Mouse (Mus musculus): ENCODE data around the gene Terb1. TPM values are rescaled to one million over a fixed set of nuclear protein-coding genes. Genes with fewer than 3 reads are reported as not detected.

The Terb1 gene
- polyA plus RNA-seq, 1 experiment = not detected

- TF ChIP-seq CTCF (IDR thresholded peaks at IDR 0.05; ENCODE audit: insufficient read depth, low read depth, low read length) (no peak), POLR2A (IDR thresholded peaks at IDR 0.05; ENCODE audit: insufficient read depth, low read depth, low read length) (no peak)
- H3K4me1 ChIP-seq (ENCODE audit: control insufficient read depth, insufficient read depth, low read length) = peaks cover 24% of the 10 kb centered on the region
- WGBS = 66% methylated on average over 2 of the region's 2 CpGs
- no peak overlapping the region for H3K27ac ChIP-seq (ENCODE audit: insufficient read depth, low read depth, low read length)
- H3K4me3 ChIP-seq (ENCODE audit: insufficient read depth, low read depth, low read length) = no peak overlapping the region
These were observed 29.9 kb upstream of the Terb1 start for GRCm38 (mm10) chr8:104539566-104539965.

GRCm38 (mm10) chr8:104538896-104539295, 29.2 kb upstream of the Terb1 start:
- TF ChIP-seq CTCF (IDR thresholded peaks at IDR 0.05; ENCODE audit: insufficient read depth, low read depth, low read length) (no peak), POLR2A (IDR thresholded peaks at IDR 0.05; ENCODE audit: insufficient read depth, low read depth, low read length) (no peak)
- no peak overlapping the region for H3K27ac ChIP-seq (ENCODE audit: insufficient read depth, low read depth, low read length)
- 97% methylated on average over 4 of the region's 4 CpGs for WGBS
- peaks cover 23% of the 10 kb centered on the region for H3K4me1 ChIP-seq (ENCODE audit: control insufficient read depth, insufficient read depth, low read length)
- no peak overlapping the region for H3K4me3 ChIP-seq (ENCODE audit: insufficient read depth, low read depth, low read length)

GRCm38 (mm10) chr8:104536028-104536427, 26.3 kb upstream of the Terb1 start:
- no peak for TF ChIP-seq POLR2A (IDR thresholded peaks at IDR 0.05; ENCODE audit: insufficient read depth, low read depth, low read length)
- no peak for TF ChIP-seq CTCF (IDR thresholded peaks at IDR 0.05; ENCODE audit: insufficient read depth, low read depth, low read length)
- Histone ChIP-seq H3K27ac (ENCODE audit: insufficient read depth, low read depth, low read length) (no peak overlapping the region), H3K4me1 (ENCODE audit: control insufficient read depth, insufficient read depth, low read length) (peaks cover 9% of the 10 kb centered on the region), H3K4me3 (ENCODE audit: insufficient read depth, low read depth, low read length) (no peak overlapping the region)
- 85% methylated on average over 4 of the region's 4 CpGs for WGBS

- Histone ChIP-seq H3K4me1 (ENCODE audit: control insufficient read depth, insufficient read depth, low read length) (peaks cover 4% of the 10 kb centered on the region), H3K27ac (ENCODE audit: insufficient read depth, low read depth, low read length) (no peak overlapping the region), H3K4me3 (ENCODE audit: insufficient read depth, low read depth, low read length) (no peak overlapping the region)
- 44% methylated on average over 7 of the region's 7 CpGs for WGBS
- TF ChIP-seq POLR2A (IDR thresholded peaks at IDR 0.05; ENCODE audit: insufficient read depth, low read depth, low read length) = no peak
- no peak for TF ChIP-seq CTCF (IDR thresholded peaks at IDR 0.05; ENCODE audit: insufficient read depth, low read depth, low read length)
These were observed 25.7 kb upstream of the Terb1 start for GRCm38 (mm10) chr8:104535378-104535777.

GRCm38 (mm10) chr8:104534779-104535141, 25.1 kb upstream of the Terb1 start:
- 7% methylated on average over 9 of the region's 9 CpGs for WGBS
- no peak overlapping the region for H3K27ac ChIP-seq (ENCODE audit: insufficient read depth, low read depth, low read length)
- TF ChIP-seq CTCF (IDR thresholded peaks at IDR 0.05; ENCODE audit: insufficient read depth, low read depth, low read length) = no peak
- no peak for TF ChIP-seq POLR2A (IDR thresholded peaks at IDR 0.05; ENCODE audit: insufficient read depth, low read depth, low read length)
- 0 out of 2 replicates have a peak, but pooled peaks cover 2% of the 10 kb centered on the region for H3K4me1 ChIP-seq (ENCODE audit: control insufficient read depth, insufficient read depth, low read length)
- H3K4me3 ChIP-seq (ENCODE audit: insufficient read depth, low read depth, low read length) = peak overlapping the region; percentile 27; the same call in 1 of the 2 replicates

GRCm38 (mm10) chr8:104533971-104534778, 24.5 kb upstream of the Terb1 start, which contains the start of the genes Nae1 and Car7:
Gene Nae1 (minus strand): TSS chr8:104534637.
Gene Car7 (plus strand): TSS chr8:104534689.
- 0 out of 2 replicates have a peak within 1 kb of the TSS, but pooled peaks have one; percentile 35 for H3K27ac ChIP-seq (ENCODE audit: insufficient read depth, low read depth, low read length)
- under 1% methylated on average over 70 of the region's 70 CpGs for WGBS
- peak within 1 kb of the TSS; percentile 77 for H3K4me3 ChIP-seq (ENCODE audit: insufficient read depth, low read depth, low read length)
- peak; percentile 100 for TF ChIP-seq CTCF (IDR thresholded peaks at IDR 0.05; ENCODE audit: insufficient read depth, low read depth, low read length)
- TF ChIP-seq POLR2A (IDR thresholded peaks at IDR 0.05; ENCODE audit: insufficient read depth, low read depth, low read length) = peak; percentile 92
- H3K4me1 ChIP-seq (ENCODE audit: control insufficient read depth, insufficient read depth, low read length) = 0 out of 2 replicates have a peak, but pooled peaks cover 2% of the 10 kb centered on the region

- 14% methylated on average over 7 of the region's 7 CpGs for WGBS
- no peak for TF ChIP-seq CTCF (IDR thresholded peaks at IDR 0.05; ENCODE audit: insufficient read depth, low read depth, low read length)
- no peak for TF ChIP-seq POLR2A (IDR thresholded peaks at IDR 0.05; ENCODE audit: insufficient read depth, low read depth, low read length)
These were observed 23.8 kb upstream of the Terb1 start for GRCm38 (mm10) chr8:104533551-104533950.

GRCm38 (mm10) chr8:104529671-104530070, 20.0 kb upstream of the Terb1 start:
- Histone ChIP-seq H3K4me1 (ENCODE audit: control insufficient read depth, insufficient read depth, low read length) (0 out of 2 replicates have a peak, but pooled peaks cover 2% of the 10 kb centered on the region), H3K4me3 (ENCODE audit: insufficient read depth, low read depth, low read length) (no peak overlapping the region), H3K27ac (ENCODE audit: insufficient read depth, low read depth, low read length) (no peak overlapping the region)
- TF ChIP-seq CTCF (IDR thresholded peaks at IDR 0.05; ENCODE audit: insufficient read depth, low read depth, low read length) (no peak), POLR2A (IDR thresholded peaks at IDR 0.05; ENCODE audit: insufficient read depth, low read depth, low read length) (no peak)
- 93% methylated on average over 6 of the region's 6 CpGs for WGBS

More at GRCm38 (mm10) chr8:104533551-104533950, 23.8 kb upstream of the Terb1 start:
- 0 out of 2 replicates have a peak, but pooled peaks cover 2% of the 10 kb centered on the region for H3K4me1 ChIP-seq (ENCODE audit: control insufficient read depth, insufficient read depth, low read length)
- peak overlapping the region; percentile 77 for H3K4me3 ChIP-seq (ENCODE audit: insufficient read depth, low read depth, low read length)
- H3K27ac ChIP-seq (ENCODE audit: insufficient read depth, low read depth, low read length) = no peak overlapping the region

GRCm38 (mm10) chr8:104517872-104518271, 8.2 kb upstream of the Terb1 start:
- Histone ChIP-seq H3K4me3 (ENCODE audit: insufficient read depth, low read depth, low read length) (no peak overlapping the region), H3K4me1 (ENCODE audit: control insufficient read depth, insufficient read depth, low read length) (peaks cover 3% of the 10 kb centered on the region), H3K27ac (ENCODE audit: insufficient read depth, low read depth, low read length) (no peak overlapping the region)
- TF ChIP-seq CTCF (IDR thresholded peaks at IDR 0.05; ENCODE audit: insufficient read depth, low read depth, low read length) (no peak), POLR2A (IDR thresholded peaks at IDR 0.05; ENCODE audit: insufficient read depth, low read depth, low read length) (no peak)
- WGBS = 40% methylated on average over 5 of the region's 5 CpGs

Measured in olfactory bulb, adult 2 months (tissue).